Mouse (Mus musculus) inflammation-experienced regulatory T-cells, adult 16 weeks (primary cell): ENCODE results near the gene Vps25. TPM values are rescaled to one million over a fixed set of nuclear protein-coding genes. Genes with fewer than 3 reads are reported as not detected.

Experiments used
- polyA plus RNA-seq: library from polyadenylated mRNA; unstranded; fragments of 100-300 nt; shearing (Covaris generic); gene quantifications from one replicate; pipeline ENCODE4 v1.2.1, GENCODE M21; 2017

Vps25 gene
- 152 TPM for polyA plus RNA-seq

GRCm38 (mm10) chr11:101253613-101254389 lies at the start of gene Vps25:
TSS of gene Vps25 (plus strand) at chr11:101253707.

GRCm38 (mm10) chr11:101226065-101226701 lies 27.3 kb upstream of the Vps25 start, which contains the start of gene Ezh1:
TSS of gene Ezh1 (minus strand) at chr11:101226463.

GRCm38 (mm10) chr11:101245855-101246701 lies 7.4 kb upstream of the Vps25 start, which contains the start of gene Ramp2:
TSS of gene Ramp2 (plus strand) at chr11:101246028.

DNA sequence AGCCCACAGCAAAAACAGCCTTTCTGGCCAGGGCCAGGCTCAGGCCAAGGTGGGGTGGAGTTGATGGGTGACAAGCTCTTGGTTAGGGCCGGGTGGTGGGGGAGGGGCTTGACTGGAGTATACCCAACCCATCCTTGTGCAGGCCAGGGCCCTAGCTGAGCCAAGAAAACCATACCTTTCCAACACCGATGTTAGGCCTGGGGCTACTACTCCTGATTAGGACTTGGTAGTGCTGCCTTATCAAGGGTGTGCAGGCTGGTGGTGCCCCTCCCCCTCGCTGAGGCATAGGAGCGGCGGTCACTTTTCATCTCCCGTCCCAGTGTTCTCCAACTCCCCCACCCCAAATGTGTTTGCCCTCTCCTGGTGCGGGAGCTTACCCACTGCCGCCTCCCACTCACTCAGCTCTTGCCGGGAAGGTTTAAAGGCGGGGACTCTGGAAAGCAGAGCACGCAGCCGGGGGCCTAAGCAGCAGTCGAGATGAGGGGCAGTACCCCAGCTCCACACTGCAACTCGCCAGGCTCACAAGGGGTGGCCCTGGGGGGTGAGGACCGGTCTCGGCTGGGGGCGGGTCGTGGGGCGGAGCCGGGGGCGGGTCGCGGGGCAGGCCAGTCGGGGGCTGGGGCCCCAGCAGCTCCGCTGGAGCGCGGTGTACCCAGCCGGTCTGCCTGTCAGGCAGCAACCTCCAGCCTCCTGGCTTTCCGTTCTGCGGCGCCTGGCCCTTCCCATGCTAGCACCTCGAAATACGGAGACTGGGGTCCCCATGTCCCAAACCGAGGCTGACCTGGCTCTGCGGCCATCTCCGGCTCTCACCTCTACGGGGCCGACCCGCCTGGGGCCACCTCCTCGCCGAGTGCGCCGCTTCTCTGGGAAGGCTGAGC lies 6.7 kb downstream of the Vps25 start, which contains the start of gene Wnk4:
Gene Wnk4, plus strand, starts transcription at position 620 of the 878 bp plus-strand sequence.

DNA sequence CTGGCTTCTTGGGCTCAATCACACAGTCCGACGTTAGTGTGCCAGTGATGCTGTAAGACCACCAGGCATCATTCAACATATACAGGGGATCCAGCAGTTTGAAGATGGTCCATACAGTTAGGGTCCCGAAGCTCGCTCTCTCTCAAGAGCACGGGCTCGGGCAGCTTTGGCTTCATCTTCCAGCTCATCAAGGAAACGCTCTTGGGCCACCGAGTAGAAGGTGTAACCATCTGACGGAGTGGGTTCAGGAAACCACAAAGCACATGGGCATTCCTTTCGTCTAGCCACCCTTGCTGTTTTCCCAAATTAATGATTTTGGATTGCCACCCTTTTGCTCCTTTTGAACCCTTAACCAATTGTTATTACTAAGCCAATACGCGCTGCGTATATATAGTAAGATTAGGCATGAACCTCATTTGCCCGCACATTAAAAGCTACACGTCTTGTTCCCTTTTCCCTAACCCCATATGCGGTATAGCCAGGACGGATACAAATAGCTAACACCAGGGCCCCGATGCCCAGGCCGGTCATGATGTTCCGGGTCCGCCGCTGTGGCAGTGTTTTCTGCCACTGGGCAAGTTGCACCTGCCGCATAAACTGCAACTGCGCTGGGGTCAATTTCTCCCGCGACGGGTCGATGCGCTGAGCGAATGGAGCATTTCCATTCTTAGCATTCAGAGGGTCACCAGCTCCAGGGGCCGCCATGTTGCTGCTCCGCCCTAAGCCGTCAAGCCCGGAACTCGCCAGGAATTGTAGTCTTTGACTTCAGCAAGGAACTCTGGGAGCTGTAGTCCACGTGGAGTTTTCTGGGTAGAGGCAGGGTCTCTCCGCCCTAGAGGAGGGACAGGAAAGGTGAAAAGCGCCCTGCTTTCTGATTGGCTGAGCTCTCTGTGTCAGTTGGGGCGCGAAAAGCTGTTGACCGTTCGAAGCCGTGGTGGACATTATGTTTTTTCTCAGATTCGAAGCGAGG lies 25.0 kb downstream of the Vps25 start, which contains the start of the genes Cntd1 and Coa3:
Gene Cntd1, plus strand, starts transcription at position 790 of the 970 bp plus-strand sequence.
Gene Coa3, minus strand, starts transcription at position 892 of the 970 bp plus-strand sequence.

GRCm38 (mm10) chr11:101302004-101302798 lies 48.7 kb downstream of the Vps25 start, which contains the start of gene Becn1:
TSS of gene Becn1 (minus strand) at chr11:101302286.

Other genes with a start within 250 kb of the Vps25 start
- gene Atp6v0a1, start 244.3 kb upstream of the Vps25 start, polyA plus RNA-seq, result 9.1 TPM
- gene Naglu, start 183.7 kb upstream of the Vps25 start, polyA plus RNA-seq, result 9.0 TPM
- gene Hsd17b1, start 175.3 kb upstream of the Vps25 start, polyA plus RNA-seq, result 0.51 TPM
- gene Coasy, start 171.1 kb upstream of the Vps25 start, polyA plus RNA-seq, result 39.8 TPM
- 114 TPM for gene Mlx, start 166.4 kb upstream of the Vps25 start, polyA plus RNA-seq
- gene Psmc3ip, start 158.3 kb upstream of the Vps25 start, polyA plus RNA-seq, result 7.8 TPM
- 66.3 TPM for gene Retreg3, start 133.8 kb upstream of the Vps25 start, polyA plus RNA-seq
- 49.2 TPM for gene Tubg1, start 133.8 kb upstream of the Vps25 start, polyA plus RNA-seq
- gene Tubg2, start 97.8 kb upstream of the Vps25 start, polyA plus RNA-seq, result 4.6 TPM
- 0.16 TPM for gene Cntnap1, start 83.2 kb upstream of the Vps25 start, polyA plus RNA-seq
- gene Plekhh3, start 82.4 kb upstream of the Vps25 start, polyA plus RNA-seq, result not detected
- 3.3 TPM for gene Ccr10, start 78.3 kb upstream of the Vps25 start, polyA plus RNA-seq
- 115 TPM for gene Ezh1, start 27.2 kb upstream of the Vps25 start, polyA plus RNA-seq
- gene Ramp2, start 7.7 kb upstream of the Vps25 start, polyA plus RNA-seq, result not detected
- gene Wnk4, start 6.9 kb downstream of the Vps25 start, polyA plus RNA-seq, result 6.4 TPM
- 0.34 TPM for gene Cntd1, start 25.3 kb downstream of the Vps25 start, polyA plus RNA-seq
- gene Coa3, start 25.4 kb downstream of the Vps25 start, polyA plus RNA-seq, result 125 TPM
- 231 TPM for gene Becn1, start 48.6 kb downstream of the Vps25 start, polyA plus RNA-seq
- gene Psme3, start 62.5 kb downstream of the Vps25 start, polyA plus RNA-seq, result 169 TPM
- gene Aoc2, start 71.4 kb downstream of the Vps25 start, polyA plus RNA-seq, result 3.2 TPM
- gene Aoc3, start 76.9 kb downstream of the Vps25 start, polyA plus RNA-seq, result not detected
- gene G6pc, start 113.9 kb downstream of the Vps25 start, polyA plus RNA-seq, result not detected
- 48.9 TPM for gene Aarsd1, start 163.9 kb downstream of the Vps25 start, polyA plus RNA-seq
- 0.45 TPM for gene Gm27029, start 171.1 kb downstream of the Vps25 start, polyA plus RNA-seq
- gene Rundc1, start 171.4 kb downstream of the Vps25 start, polyA plus RNA-seq, result 13.4 TPM
- gene Ptges3l, start 171.6 kb downstream of the Vps25 start, polyA plus RNA-seq, result 1.7 TPM
- 299 TPM for gene Rpl27, start 188.6 kb downstream of the Vps25 start, polyA plus RNA-seq
- 186 TPM for gene Ifi35, start 194.7 kb downstream of the Vps25 start, polyA plus RNA-seq
- not detected for gene Rnd2, start 211.3 kb downstream of the Vps25 start, polyA plus RNA-seq
- gene Vat1, start 212.5 kb downstream of the Vps25 start, polyA plus RNA-seq, result 0.34 TPM